Mouse (Mus musculus) cerebellum, adult 2 months (tissue): Measurements from ENCODE around the gene Shisal2a. TPM values are rescaled to one million over a fixed set of nuclear protein-coding genes. Genes with fewer than 3 reads are reported as not detected.

Experiments
- DNase-seq, 2 experiments: peaks; one replicate each; pipeline ENCODE4 v3.0.0; 2021
- H3K27ac ChIP-seq: fragments of 200-500 bp; 2 replicates; pipeline ENCODE4 v1.5.1; 2012; ENCODE audit warnings: low read length, control low read depth, inconsistent platforms; ENCODE audit not compliant: insufficient read depth
- H3K27me3 ChIP-seq: fragments of 200-500 bp; 2 replicates; pipeline ENCODE4 v1.6.1; 2012; ENCODE audit warnings: inconsistent platforms, mild to moderate bottlenecking, low read length, moderate library complexity; ENCODE audit not compliant: control insufficient read depth, insufficient read depth
- H3K4me1 ChIP-seq: fragments of 200-500 bp; 2 replicates; pipeline ENCODE4 v1.6.1; 2011; ENCODE audit warnings: low read length; ENCODE audit not compliant: control insufficient read depth, insufficient read depth
- H3K4me3 ChIP-seq: fragments of 200-500 bp; replicated peaks from 2 replicates; pipeline ENCODE3; 2011; ENCODE audit warnings: mild to moderate bottlenecking, low read depth, low read length, control low read depth; ENCODE audit not compliant: insufficient read depth
- CTCF ChIP-seq: fragments of 200-500 bp; IDR thresholded peaks from 2 replicates; pipeline ENCODE4 v1.5.1; 2011; ENCODE audit warnings: low read depth, mild to moderate bottlenecking, control low read depth, low read length, moderate library complexity, borderline replicate concordance; ENCODE audit not compliant: insufficient read depth
- POLR2A ChIP-seq: fragments of 200-500 bp; IDR thresholded peaks from 2 replicates; pipeline ENCODE4 v1.6.1; 2011; ENCODE audit warnings: low read length, control low read depth, borderline replicate concordance; ENCODE audit not compliant: insufficient read depth
- WGBS: fragments of 180-500 bp; shearing (Covaris S2); methylation state at CpG from one replicate; pipeline ENCODE4 v1.1.7; 2018; 5-methylcytosine and 5-hydroxymethylcytosine counted together
- polyA plus RNA-seq: library from polyadenylated mRNA; depleted of rRNA; stranded (reverse); fragments of >200 nt; gene quantifications from 2 replicates; pipeline ENCODE4 v1.2.3, GENCODE M21; 2012

Gene Shisal2a
- polyA plus RNA-seq, 1 experiment, result 0.36 TPM

GRCm38 (mm10) chr4:108339277-108339690 is 43.9 kb downstream of the Shisal2a start:
- Histone ChIP-seq H3K4me3 (no peak overlapping the region), H3K4me1 (peaks cover 14% of the 10 kb centered on the region), H3K27ac (peak overlapping the region; percentile 13), H3K27me3 (no peaks in the 10 kb centered on the region)
- 6% methylated on average over 4 of the region's 4 CpGs for WGBS
- DNase-seq, result peak; percentile 66 to 70
- no peak for TF ChIP-seq POLR2A
- TF ChIP-seq CTCF, result peak; percentile 69

GRCm38 (mm10) chr4:108338811-108339210 is 44.3 kb downstream of the Shisal2a start:
- peaks cover 14% of the 10 kb centered on the region for H3K4me1 ChIP-seq
- no peak overlapping the region for H3K4me3 ChIP-seq
- peak; percentile 20 to 37 for DNase-seq
- peak overlapping the region; percentile 13 for H3K27ac ChIP-seq
- TF ChIP-seq CTCF, result no peak
- no peak for TF ChIP-seq POLR2A
- 49% methylated on average over 10 of the region's 10 CpGs for WGBS
- no peaks in the 10 kb centered on the region for H3K27me3 ChIP-seq

- peak; percentile 61 to 66 for DNase-seq
- H3K27me3 ChIP-seq, result no peaks in the 10 kb centered on the region
- peak overlapping the region; percentile 8; the same call in 1 of the 2 replicates for H3K27ac ChIP-seq
- 18% methylated on average over 9 of the region's 9 CpGs for WGBS
- TF ChIP-seq CTCF (no peak), POLR2A (no peak)
- peaks cover 14% of the 10 kb centered on the region for H3K4me1 ChIP-seq
- H3K4me3 ChIP-seq, result no peak overlapping the region
These were observed 44.8 kb downstream of the Shisal2a start for GRCm38 (mm10) chr4:108338321-108338733.

- TF ChIP-seq CTCF (no peak), POLR2A (no peak)
- H3K27ac ChIP-seq, result peak overlapping the region; percentile 8; the same call in 1 of the 2 replicates
- no peak overlapping the region for H3K4me3 ChIP-seq
- H3K27me3 ChIP-seq, result no peaks in the 10 kb centered on the region
- WGBS, result 33% methylated on average over 3 of the region's 3 CpGs
- peaks cover 14% of the 10 kb centered on the region for H3K4me1 ChIP-seq
- DNase-seq, result no peak
These were observed 45.3 kb downstream of the Shisal2a start for GRCm38 (mm10) chr4:108337817-108338216.

GRCm38 (mm10) chr4:108336765-108337164 is 46.4 kb downstream of the Shisal2a start:
- 82% methylated on average over 2 of the region's 2 CpGs for WGBS
- H3K4me1 ChIP-seq, result peaks cover 14% of the 10 kb centered on the region
- DNase-seq, result no peak
- H3K27ac ChIP-seq, result no peak overlapping the region
- no peak overlapping the region for H3K4me3 ChIP-seq
- TF ChIP-seq CTCF, result no peak
- TF ChIP-seq POLR2A, result no peak
- no peaks in the 10 kb centered on the region for H3K27me3 ChIP-seq

GRCm38 (mm10) chr4:108335413-108335812 is 47.7 kb downstream of the Shisal2a start:
- no peak for DNase-seq
- TF ChIP-seq POLR2A (no peak), CTCF (no peak)
- H3K4me3 ChIP-seq, result no peak overlapping the region
- H3K27me3 ChIP-seq, result no peaks in the 10 kb centered on the region
- peaks cover 14% of the 10 kb centered on the region for H3K4me1 ChIP-seq
- no peak overlapping the region for H3K27ac ChIP-seq
- whole genome bisulfite sequencing, result 83% methylated on average over 6 of the region's 6 CpGs

GRCm38 (mm10) chr4:108332041-108332440 is 51.1 kb downstream of the Shisal2a start:
- Histone ChIP-seq H3K27me3 (no peaks in the 10 kb centered on the region), H3K4me3 (no peak overlapping the region), H3K27ac (no peak overlapping the region), H3K4me1 (no peaks in the 10 kb centered on the region; the same call in 1 of the 2 replicates)
- TF ChIP-seq POLR2A (no peak), CTCF (no peak)
- no peak for DNase-seq
- WGBS, result 63% methylated on average over 9 of the region's 9 CpGs

- no peak overlapping the region for H3K4me3 ChIP-seq
- TF ChIP-seq CTCF, result no peak
- no peaks in the 10 kb centered on the region; the same call in 1 of the 2 replicates for H3K4me1 ChIP-seq
- no peak overlapping the region for H3K27ac ChIP-seq
- WGBS, result 90% methylated on average over 6 of the region's 6 CpGs
- H3K27me3 ChIP-seq, result no peaks in the 10 kb centered on the region
- DNase-seq, result no peak
These were observed 53.3 kb downstream of the Shisal2a start for GRCm38 (mm10) chr4:108329840-108330239.
